Mouse (Mus musculus) neural tube, embryonic 13.5 days (tissue): ENCODE measurements at regions not wholly inside any gene's neighbourhood (a gene's known extent, or its start where the extent isn't known, plus 50 kb on each side); places are given as distances from the start of the nearest gene placed in this dataset.

Experiments used
- ATAC-seq: fragments of 200-750 bp; cut with Nextera tagmentation; 2 replicates; pipeline ENCODE4 v1.8.0; 2017; ENCODE audit warnings: low read depth, mild to moderate bottlenecking, moderate TSS enrichment, moderate library complexity
- H3K27ac ChIP-seq: fragments of 300-500 bp; sonication (generic); replicated peaks from 2 replicates; pipeline ENCODE4 v1.5.1; 2015; ENCODE audit warnings: moderate library complexity, mild to moderate bottlenecking, inconsistent platforms
- H3K27me3 ChIP-seq: fragments of 300-500 bp; sonication (generic); 2 replicates; pipeline ENCODE4 v1.6.1; 2015; ENCODE audit warnings: mild to moderate bottlenecking, inconsistent platforms
- H3K36me3 ChIP-seq: fragments of 300-500 bp; sonication (generic); 2 replicates; pipeline ENCODE4 v1.6.1; 2015; ENCODE audit warnings: mild to moderate bottlenecking, inconsistent platforms
- H3K4me1 ChIP-seq: fragments of 300-500 bp; sonication (generic); replicated peaks from 2 replicates; pipeline ENCODE4 v1.6.1; 2015; ENCODE audit warnings: inconsistent platforms
- H3K4me2 ChIP-seq: fragments of 300-500 bp; sonication (generic); 2 replicates; pipeline ENCODE4 v1.6.1; 2015; ENCODE audit warnings: inconsistent platforms, mild to moderate bottlenecking, moderate library complexity
- H3K4me3 ChIP-seq: fragments of 300-500 bp; sonication (generic); 2 replicates; pipeline ENCODE4 v1.5.1; 2015; ENCODE audit warnings: mild to moderate bottlenecking, inconsistent platforms
- H3K9ac ChIP-seq: fragments of 300-500 bp; sonication (generic); 2 replicates; pipeline ENCODE4 v1.6.1; 2015; ENCODE audit warnings: moderate library complexity, mild to moderate bottlenecking, inconsistent platforms
- H3K9me3 ChIP-seq: fragments of 300-500 bp; sonication (generic); 2 replicates; pipeline ENCODE4 v1.6.1; 2016; ENCODE audit warnings: inconsistent platforms
- WGBS: fragments of 180-500 bp; shearing (Covaris S2); methylation state at CpG from one replicate; pipeline ENCODE4 v1.1.7; 2015; 5-methylcytosine and 5-hydroxymethylcytosine counted together

DNA sequence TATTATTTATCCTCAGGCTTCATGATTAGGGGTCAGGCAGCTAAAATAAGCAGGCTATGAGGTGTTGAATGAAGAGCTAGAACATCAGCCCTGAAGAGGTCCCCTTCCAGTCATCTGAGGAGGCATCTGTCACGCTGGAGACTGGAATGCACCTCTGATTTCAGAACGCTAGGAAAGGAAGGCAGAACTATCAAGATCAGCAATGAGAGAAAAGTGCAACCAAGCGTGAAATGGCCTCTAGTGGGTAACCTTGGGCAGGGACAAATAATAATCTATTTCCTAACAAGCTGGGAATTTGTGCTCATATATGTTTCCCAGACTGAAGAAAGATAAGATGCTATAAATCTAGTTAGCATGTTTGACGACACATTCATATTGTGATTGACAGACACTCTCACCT lies 1034.0 kb upstream of the Slc10a2 start:
- WGBS: 47% methylated on average over 4 of the region's 4 CpGs
- H3K4me2 ChIP-seq: no peak overlapping the region
- H3K27me3 ChIP-seq: no peaks in the 10 kb centered on the region

DNA sequence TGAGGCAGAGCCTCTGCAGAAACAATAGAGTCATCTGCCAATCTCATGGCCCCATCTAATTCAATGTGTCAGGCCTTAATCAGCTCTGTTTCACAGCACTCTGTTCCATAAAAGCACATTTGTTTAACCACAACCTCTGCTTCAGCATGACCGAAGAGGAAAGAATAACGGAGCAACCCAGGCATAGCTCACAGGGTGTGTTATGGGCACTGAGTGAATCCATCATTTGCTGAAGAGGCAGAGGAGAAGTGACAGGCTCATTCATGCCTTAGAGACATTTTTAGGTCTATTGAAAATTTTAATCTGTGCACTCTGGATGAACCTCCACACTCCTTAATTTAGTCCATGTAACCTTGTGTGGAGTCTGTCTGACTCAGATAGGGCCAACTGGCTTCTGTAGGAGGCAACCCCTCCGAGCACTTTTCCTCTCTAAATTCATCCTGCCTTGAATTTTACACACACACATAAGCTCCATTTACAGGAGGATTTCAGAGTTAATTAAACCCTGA lies 1027.1 kb upstream of the Slc10a2 start:
- Histone ChIP-seq H3K4me3 (no peak overlapping the region), H3K27me3 (no peaks in the 10 kb centered on the region), H3K9me3 (no peaks in the 10 kb centered on the region), H3K4me1 (0 out of 2 replicates have a peak, but pooled peaks cover 5% of the 10 kb centered on the region), H3K9ac (no peak overlapping the region), H3K36me3 (no peaks in the 10 kb centered on the region), H3K4me2 (no peak overlapping the region), H3K27ac (no peak overlapping the region)
- WGBS: 17% methylated on average over 3 of the region's 3 CpGs
- peak; percentile 91 for ATAC-seq

More for the DNA sequence above, 1034.0 kb upstream of the Slc10a2 start:
- Histone ChIP-seq H3K4me3 (no peak overlapping the region), H3K9ac (no peak overlapping the region), H3K36me3 (no peaks in the 10 kb centered on the region), H3K9me3 (no peaks in the 10 kb centered on the region), H3K4me1 (no peaks in the 10 kb centered on the region), H3K27ac (no peak overlapping the region)
- ATAC-seq: no peak

DNA sequence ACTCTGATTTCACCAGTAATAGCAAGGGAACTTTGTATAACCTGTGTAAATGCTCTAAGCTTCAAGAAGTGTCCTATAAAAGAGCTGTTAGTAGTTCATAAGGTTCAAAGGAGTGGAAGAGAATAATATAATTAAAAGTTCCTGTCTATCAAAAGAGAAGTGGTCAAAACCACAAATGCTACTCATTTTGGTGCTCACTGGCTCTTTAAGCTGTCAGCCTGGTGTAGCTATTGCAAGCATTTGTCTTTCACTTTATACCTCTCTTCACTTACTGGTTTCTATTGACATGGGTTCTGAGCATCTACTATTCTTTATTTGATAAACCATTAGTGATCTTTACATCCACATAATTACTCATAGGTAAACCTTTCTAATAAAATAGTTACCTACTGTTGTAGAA lies 1020.1 kb upstream of the Slc10a2 start:
- Histone ChIP-seq H3K4me3 (no peak overlapping the region), H3K27ac (no peak overlapping the region)

DNA sequence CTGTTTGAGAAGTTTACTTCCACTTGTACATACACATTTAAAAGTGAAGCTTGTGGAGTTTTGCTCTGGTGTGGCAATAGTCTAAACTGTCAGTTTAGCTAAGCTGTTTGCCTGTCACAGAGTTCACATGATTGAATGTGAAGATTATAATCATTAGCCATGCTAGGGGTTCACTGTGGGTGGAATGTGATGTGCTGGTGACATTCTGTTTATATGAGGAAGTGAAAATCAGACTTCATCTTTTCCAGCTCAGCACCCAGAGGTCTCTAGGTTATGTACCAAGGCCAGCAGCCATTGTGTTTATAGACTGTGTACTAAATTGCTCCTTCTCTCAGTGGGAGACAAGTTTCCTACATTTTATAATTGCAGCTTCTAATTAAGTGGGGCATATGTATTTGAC lies 1014.4 kb upstream of the Slc10a2 start:
- no peak overlapping the region for H3K27ac ChIP-seq

More for the DNA sequence above, 1020.1 kb upstream of the Slc10a2 start:
- no peaks in the 10 kb centered on the region for H3K27me3 ChIP-seq
- no peak overlapping the region for H3K9ac ChIP-seq
- no peaks in the 10 kb centered on the region for H3K4me1 ChIP-seq
- no peaks in the 10 kb centered on the region for H3K36me3 ChIP-seq
- H3K9me3 ChIP-seq: no peaks in the 10 kb centered on the region
- no peak for ATAC-seq
- H3K4me2 ChIP-seq: no peak overlapping the region

DNA sequence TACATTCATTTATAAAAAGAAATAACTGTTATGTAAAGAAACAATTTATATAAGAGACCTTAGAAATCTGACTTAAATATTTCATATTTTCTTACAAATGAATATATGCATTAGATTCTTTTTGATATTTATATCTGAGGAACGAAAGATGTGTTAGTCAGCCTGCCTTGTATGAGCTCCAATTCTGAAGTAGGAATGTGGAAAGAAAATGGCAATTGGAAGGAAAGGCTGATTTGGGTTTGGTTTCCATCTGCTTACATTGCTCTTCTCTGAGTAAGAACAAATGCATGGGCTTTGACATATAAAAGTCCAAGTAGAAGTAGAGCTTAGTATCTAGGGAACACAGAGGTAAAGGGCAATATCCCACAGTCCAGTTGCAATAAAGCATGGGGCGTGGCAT lies 1006.2 kb upstream of the Slc10a2 start:
- 87% methylated on average over 2 of the region's 2 CpGs for WGBS
- H3K4me3 ChIP-seq: no peak overlapping the region
- no peaks in the 10 kb centered on the region for H3K27me3 ChIP-seq
- no peaks in the 10 kb centered on the region for H3K9me3 ChIP-seq
- no peaks in the 10 kb centered on the region for H3K36me3 ChIP-seq
- no peak for ATAC-seq
- H3K4me1 ChIP-seq: no peaks in the 10 kb centered on the region
- no peak overlapping the region for H3K27ac ChIP-seq
- no peak overlapping the region for H3K9ac ChIP-seq
- H3K4me2 ChIP-seq: no peak overlapping the region

More for the DNA sequence above, 1014.4 kb upstream of the Slc10a2 start:
- no peak overlapping the region for H3K9ac ChIP-seq
- H3K27me3 ChIP-seq: no peaks in the 10 kb centered on the region
- H3K4me2 ChIP-seq: no peak overlapping the region
- no peaks in the 10 kb centered on the region for H3K4me1 ChIP-seq
- no peak overlapping the region for H3K4me3 ChIP-seq
- H3K9me3 ChIP-seq: no peaks in the 10 kb centered on the region
- no peak for ATAC-seq
- H3K36me3 ChIP-seq: no peaks in the 10 kb centered on the region

DNA sequence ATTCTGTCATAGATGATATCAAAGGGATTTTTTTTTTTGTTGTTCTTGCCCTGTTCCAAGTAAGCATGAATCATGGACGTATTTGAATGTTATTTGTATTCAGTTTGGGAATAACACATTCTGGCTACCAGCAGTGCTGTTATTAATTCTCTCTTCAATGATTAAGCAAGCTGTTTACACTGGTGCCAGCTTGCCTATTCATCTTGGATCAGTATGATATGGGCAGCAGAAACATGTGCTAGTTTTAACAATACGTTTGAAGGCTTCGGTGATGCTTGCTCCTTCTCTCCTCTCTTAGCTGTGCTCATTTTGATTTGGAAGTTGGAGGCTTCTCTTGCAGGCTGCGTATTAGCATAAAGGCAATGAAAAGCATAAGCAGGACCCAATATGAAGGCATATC lies 984.9 kb upstream of the Slc10a2 start:
- H3K9ac ChIP-seq: no peak overlapping the region
- H3K27ac ChIP-seq: no peak overlapping the region
- no peaks in the 10 kb centered on the region for H3K9me3 ChIP-seq
- no peak overlapping the region for H3K4me2 ChIP-seq
- H3K36me3 ChIP-seq: no peaks in the 10 kb centered on the region
- no peak overlapping the region for H3K4me3 ChIP-seq
- no peak for ATAC-seq
- no peaks in the 10 kb centered on the region for H3K27me3 ChIP-seq
- WGBS: 81% methylated on average over 4 of the region's 4 CpGs
- no peaks in the 10 kb centered on the region for H3K4me1 ChIP-seq

DNA sequence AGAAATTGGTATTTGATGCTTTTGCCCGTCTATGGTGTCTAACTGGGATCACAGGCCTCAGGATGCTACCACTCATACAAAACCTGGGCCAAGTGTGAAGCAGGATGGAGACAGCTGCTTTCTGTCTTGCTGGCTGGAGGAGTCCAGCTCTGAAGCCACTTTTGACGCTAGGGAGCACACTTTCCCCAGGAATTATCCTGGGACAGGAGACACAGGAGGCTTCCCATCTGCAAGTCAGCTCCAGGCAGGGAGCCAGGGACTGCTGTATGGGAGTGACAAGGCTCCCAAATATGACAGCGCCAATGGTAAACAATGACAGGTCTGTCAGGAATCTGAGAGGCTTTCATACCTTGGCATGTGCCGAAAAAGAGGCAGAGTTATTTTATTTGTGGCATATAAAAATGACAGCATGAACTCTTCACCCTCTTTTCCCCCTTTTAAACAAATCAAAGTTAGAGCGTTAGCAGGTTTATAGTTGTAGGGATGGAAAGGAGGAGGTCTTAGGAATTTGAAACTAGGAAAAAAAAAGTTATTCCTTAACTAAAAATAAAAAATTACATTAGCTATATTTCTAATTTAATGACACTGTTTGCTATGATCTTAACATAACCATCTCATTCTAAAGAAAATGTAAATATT lies 938.9 kb upstream of the Slc10a2 start:
- H3K4me2 ChIP-seq: no peak overlapping the region
- no peaks in the 10 kb centered on the region for H3K36me3 ChIP-seq
- H3K27me3 ChIP-seq: no peaks in the 10 kb centered on the region
- 31% methylated on average over 5 of the region's 5 CpGs for WGBS
- H3K4me1 ChIP-seq: 0 out of 2 replicates have a peak, but pooled peaks cover 5% of the 10 kb centered on the region
- H3K4me3 ChIP-seq: no peak overlapping the region
- H3K9ac ChIP-seq: no peak overlapping the region
- H3K9me3 ChIP-seq: no peaks in the 10 kb centered on the region
- H3K27ac ChIP-seq: no peak overlapping the region
- peak; percentile 59; the same call in 1 of the 2 replicates for ATAC-seq

DNA sequence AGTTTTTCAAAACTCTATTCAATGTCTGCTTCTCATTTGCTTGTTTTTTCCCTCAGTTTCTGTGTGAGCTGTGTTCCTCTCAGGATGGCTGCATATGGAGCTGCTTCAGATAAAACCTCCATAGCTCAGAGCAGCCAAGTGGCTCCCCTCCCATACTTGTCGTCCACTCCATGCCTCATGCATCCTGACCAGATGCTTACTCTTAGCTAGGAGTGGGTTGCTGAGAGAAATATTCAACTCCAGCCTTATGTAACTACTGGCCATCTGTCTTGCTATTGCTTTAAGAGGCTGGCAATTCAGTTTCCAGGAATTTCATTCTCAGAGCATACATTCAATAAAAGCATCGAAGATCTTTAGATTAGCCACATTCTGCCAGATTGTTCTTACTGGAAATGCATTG lies 907.1 kb upstream of the Slc10a2 start:
- no peaks in the 10 kb centered on the region for H3K4me1 ChIP-seq
- no peak overlapping the region for H3K4me2 ChIP-seq
- 75% methylated on average over 2 of the region's 2 CpGs for WGBS
- H3K4me3 ChIP-seq: no peak overlapping the region
- H3K27me3 ChIP-seq: no peaks in the 10 kb centered on the region
- no peak overlapping the region for H3K27ac ChIP-seq
- H3K36me3 ChIP-seq: no peaks in the 10 kb centered on the region
- no peak overlapping the region for H3K9ac ChIP-seq
- no peaks in the 10 kb centered on the region for H3K9me3 ChIP-seq
- no peak for ATAC-seq

DNA sequence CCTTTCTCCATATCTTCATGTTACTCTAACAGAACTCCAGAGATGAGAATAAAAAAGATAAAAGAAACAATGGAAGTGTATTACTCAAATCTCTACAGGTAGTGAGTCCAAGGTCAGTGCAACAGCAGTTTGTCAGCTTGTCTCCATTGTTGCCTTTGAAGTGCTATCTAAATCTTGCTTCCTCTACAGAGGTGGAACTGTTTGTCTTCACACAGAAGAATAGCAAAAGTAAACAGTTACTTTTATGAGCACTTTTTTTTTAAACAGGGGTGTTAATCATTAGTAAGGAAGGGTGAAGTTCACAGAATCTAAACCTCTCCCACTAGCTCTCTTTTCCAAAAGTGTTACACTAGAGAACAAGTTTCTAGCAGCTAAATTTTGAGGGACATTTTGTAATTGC lies 906.0 kb upstream of the Slc10a2 start:
- H3K9me3 ChIP-seq: no peaks in the 10 kb centered on the region
- H3K27me3 ChIP-seq: no peaks in the 10 kb centered on the region
- H3K4me1 ChIP-seq: no peaks in the 10 kb centered on the region
- no peak overlapping the region for H3K4me3 ChIP-seq
- no peak overlapping the region for H3K4me2 ChIP-seq
- no peak overlapping the region for H3K27ac ChIP-seq
- H3K9ac ChIP-seq: no peak overlapping the region
- no peak for ATAC-seq
- no peaks in the 10 kb centered on the region for H3K36me3 ChIP-seq

DNA sequence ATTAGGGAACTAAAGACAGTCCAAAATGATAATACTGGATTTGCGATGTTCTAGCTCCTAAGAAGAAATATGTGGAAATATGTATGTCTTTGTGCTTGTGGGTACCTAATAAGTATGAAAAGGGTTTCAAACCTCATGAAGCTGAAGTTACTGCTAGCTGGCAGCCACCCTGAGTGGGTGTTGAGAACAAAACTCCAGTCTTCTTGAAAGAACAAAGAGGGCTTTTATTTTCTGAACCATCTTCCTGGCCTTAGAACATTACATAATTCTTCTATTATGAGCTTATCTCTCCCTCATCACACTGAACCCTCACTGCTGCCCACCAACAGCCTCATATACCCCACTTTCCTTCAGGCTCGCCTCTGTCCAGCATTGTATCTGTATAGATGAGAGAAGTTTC lies 905.6 kb upstream of the Slc10a2 start:
- Histone ChIP-seq H3K9ac (no peak overlapping the region), H3K9me3 (no peaks in the 10 kb centered on the region), H3K4me3 (no peak overlapping the region), H3K4me2 (no peak overlapping the region), H3K27ac (no peak overlapping the region), H3K27me3 (no peaks in the 10 kb centered on the region), H3K36me3 (no peaks in the 10 kb centered on the region), H3K4me1 (no peaks in the 10 kb centered on the region)
- 74% methylated on average over 2 of the region's 2 CpGs for WGBS
- no peak for ATAC-seq

DNA sequence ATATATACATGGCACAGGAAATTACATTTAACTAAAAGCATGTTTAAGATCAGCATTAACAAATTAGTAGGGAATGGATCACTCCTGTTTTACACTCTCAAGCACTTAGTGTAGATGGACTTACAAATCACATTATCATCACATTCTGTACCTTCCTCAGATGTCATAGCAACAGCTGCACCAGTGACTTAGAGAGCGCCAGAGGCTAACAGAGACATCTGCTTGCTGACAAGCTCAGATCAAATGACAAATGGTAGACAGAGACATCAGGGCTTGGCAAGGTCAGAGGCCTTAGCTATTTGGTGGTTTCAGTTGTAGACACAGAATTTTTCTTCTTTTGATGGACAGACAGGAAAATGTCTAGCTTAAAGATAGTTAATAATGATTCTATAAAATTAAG lies 897.5 kb upstream of the Slc10a2 start:
- WGBS: 56% methylated on average over 1 of the region's 1 CpGs
- H3K27ac ChIP-seq: no peak overlapping the region
- no peak overlapping the region for H3K4me2 ChIP-seq
- H3K36me3 ChIP-seq: no peaks in the 10 kb centered on the region
- H3K9me3 ChIP-seq: no peaks in the 10 kb centered on the region
- no peaks in the 10 kb centered on the region for H3K4me1 ChIP-seq
- no peak overlapping the region for H3K9ac ChIP-seq
- no peaks in the 10 kb centered on the region for H3K27me3 ChIP-seq
- ATAC-seq: no peak
- no peak overlapping the region for H3K4me3 ChIP-seq

DNA sequence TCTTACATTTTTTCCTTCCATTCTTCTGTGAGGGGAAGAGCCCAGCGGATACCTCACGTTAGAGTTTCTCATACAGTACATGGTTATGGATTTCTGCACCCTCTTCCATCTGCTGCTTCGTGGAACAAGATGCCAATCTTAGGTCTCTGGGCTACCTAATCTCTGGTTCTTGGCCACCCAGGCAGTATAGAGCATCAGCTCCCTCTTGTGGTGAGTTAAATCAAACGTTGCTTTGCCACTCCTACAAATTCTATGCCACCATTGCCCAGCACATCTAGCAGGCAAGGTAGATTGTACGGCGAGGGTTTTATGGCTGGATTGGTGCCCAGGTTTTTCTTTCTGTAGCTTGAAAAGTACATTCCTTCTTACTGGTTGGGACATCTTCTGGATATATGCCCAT lies 889.7 kb upstream of the Slc10a2 start:
- Histone ChIP-seq H3K36me3 (no peaks in the 10 kb centered on the region), H3K9ac (no peak overlapping the region), H3K4me1 (no peaks in the 10 kb centered on the region), H3K27ac (no peak overlapping the region), H3K27me3 (no peaks in the 10 kb centered on the region), H3K4me2 (no peak overlapping the region), H3K4me3 (no peak overlapping the region), H3K9me3 (no peaks in the 10 kb centered on the region)
- no peak for ATAC-seq
- WGBS: 62% methylated on average over 6 of the region's 6 CpGs

DNA sequence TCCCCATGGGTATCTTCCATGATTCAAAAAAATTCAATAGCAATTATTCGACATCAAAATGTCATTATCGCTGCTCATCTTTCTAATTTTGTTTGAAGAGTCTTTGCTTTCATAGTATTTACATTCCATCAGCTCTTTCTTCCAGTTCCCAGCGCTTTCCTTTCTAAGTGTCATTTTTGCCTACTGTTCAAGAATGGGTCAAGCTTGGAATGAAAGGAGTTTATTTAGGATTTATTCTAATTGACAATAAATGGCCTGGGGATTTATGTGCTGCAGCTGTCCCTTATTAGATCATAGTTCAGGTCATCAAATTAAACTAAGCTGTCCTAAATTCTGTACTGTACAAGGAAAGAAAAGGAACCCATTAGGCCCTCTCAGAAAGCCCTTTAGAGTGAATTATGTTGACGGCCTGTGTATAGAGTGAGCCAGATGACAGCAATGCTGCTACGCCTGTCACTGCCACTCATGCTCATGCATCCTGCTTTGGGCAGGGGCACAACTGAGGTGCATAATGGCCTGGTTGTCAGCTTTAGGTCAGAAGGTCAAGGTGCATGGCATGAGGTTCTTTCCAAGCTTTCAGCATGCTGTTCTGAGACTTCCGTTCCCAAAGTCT lies 860.4 kb upstream of the Slc10a2 start:
- Histone ChIP-seq H3K4me1 (no peaks in the 10 kb centered on the region; the same call in 1 of the 2 replicates), H3K4me3 (no peak overlapping the region), H3K27ac (no peak overlapping the region), H3K9me3 (no peaks in the 10 kb centered on the region), H3K4me2 (no peak overlapping the region), H3K9ac (no peak overlapping the region), H3K36me3 (no peaks in the 10 kb centered on the region), H3K27me3 (no peaks in the 10 kb centered on the region)
- 42% methylated on average over 6 of the region's 6 CpGs for WGBS
- no peak for ATAC-seq
